Mouse (Mus musculus) liver, postnatal 0 days (tissue): ENCODE results near the gene Uchl4.

Source experiments
- CTCF ChIP-seq: sonication (generic); IDR thresholded peaks from 2 replicates; pipeline ENCODE4 v1.5.1; 2016; ENCODE audit warnings: antibody characterized with exemption, low read depth
- EP300 ChIP-seq: IDR thresholded peaks from 2 replicates; pipeline ENCODE4 v1.6.1; 2016; ENCODE audit warnings: antibody characterized with exemption, low read depth, mild to moderate bottlenecking

GRCm38 (mm10) chr9:64278665-64279310 is 43.8 kb downstream of the Uchl4 start:
- peak; percentile 31 for TF ChIP-seq CTCF
- no peak for TF ChIP-seq EP300
